Mouse (Mus musculus) CD4-positive naive resting alpha-beta T cell, adult 76 days (primary cell): ENCODE measurements around the gene Ereg. TPM values are rescaled to one million over a fixed set of nuclear protein-coding genes. Genes with fewer than 3 reads are reported as not detected.

ENCODE experiments used
- total RNA-seq: library from RNA; stranded (reverse); gene quantifications from one replicate; pipeline ENCODE4 v1.2.4, GENCODE M21; 2023

Ereg gene
- not detected for total RNA-seq

DNA sequence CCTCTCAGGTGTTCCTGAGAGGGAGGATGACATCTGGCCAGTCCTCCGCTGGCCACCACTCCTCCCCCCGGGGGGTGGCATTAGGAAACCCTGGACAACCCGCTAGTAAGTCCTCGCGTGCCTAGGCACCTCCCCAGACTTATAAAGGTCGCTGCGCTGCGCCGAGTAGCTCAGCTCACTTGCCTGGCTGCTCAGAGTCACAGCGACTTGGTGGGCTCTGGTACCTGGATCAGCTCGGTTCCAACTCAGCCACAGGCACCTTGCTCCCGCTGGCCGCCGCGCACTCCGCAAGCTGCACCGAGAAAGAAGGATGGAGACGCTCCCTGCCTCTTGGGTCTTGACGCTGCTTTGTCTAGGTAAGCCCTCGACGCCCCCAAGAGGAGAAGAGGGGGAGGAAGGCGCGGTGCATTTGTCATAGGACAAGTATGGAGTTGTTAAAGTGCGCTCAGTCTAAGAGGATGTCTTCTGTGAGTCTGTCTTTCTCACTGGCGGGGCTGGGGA lies at the start of gene Ereg:
Gene Ereg, plus strand, starts transcription at position 173 of the 501 bp plus-strand sequence.

DNA sequence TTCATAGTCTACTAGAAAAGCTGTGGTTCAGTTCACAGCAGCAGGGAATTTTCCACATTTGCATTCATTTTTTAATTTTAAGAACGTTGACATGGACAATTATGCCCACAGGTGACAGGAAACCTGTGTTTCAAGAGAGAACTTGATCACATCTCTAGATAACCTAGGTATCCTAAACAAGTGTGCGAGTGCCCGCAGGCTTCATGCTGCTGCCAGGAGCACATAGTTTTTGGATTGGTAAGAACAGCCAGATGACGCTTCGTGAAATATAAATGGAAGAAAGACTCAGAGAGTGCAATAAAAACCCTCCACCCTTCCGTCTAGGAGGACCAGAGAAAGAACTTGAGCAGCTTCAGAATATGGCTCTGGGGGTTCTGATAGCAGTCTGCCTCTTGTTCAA lies 47.3 kb upstream of the Ereg start, which contains the start of gene Epgn:
Gene Epgn, plus strand, starts transcription at position 301 of the 400 bp plus-strand sequence.

DNA sequence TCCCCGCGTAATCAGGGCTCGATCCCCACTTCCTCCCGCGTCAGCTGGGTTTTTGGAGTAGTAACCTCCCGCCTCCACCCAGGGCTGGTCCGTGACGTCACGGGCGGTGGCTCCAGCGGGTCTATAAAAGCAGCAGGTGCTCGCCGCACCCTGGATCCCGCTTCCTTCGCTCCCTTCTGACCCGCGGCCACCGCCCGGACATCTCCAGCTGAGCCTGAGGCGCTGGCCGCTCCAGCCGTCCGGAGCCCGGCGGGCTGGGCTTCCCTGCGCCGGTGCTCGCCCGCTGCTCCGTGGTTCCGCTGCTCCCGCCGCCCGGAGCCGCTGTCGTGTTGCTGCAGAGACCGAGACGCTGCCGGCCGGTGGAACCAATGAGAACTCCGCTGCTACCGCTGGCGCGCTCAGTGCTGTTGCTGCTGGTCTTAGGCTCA lies 65.0 kb downstream of the Ereg start, which contains the start of gene Areg:
Gene Areg, plus strand, starts transcription at position 154 of the 428 bp plus-strand sequence.

Other genes starting within 250 kb of the Ereg start
- 0.29 TPM for gene Cxcl1, start 183.4 kb upstream of the Ereg start, total RNA-seq
- gene Cxcl2, start 170.8 kb upstream of the Ereg start, total RNA-seq: 11.2 TPM
- gene Mthfd2l, start 143.5 kb upstream of the Ereg start, total RNA-seq: 6.1 TPM
- not detected for gene Epgn, start 47.2 kb upstream of the Ereg start, total RNA-seq
- 0.64 TPM for gene Areg, start 65.0 kb downstream of the Ereg start, total RNA-seq